Mouse (Mus musculus) kidney, postnatal 10 days (tissue): ENCODE measurements at regions not wholly inside any gene's neighbourhood (a gene's known extent, or its start where the extent isn't known, plus 50 kb on each side); places are given as distances from the start of the nearest gene placed in this dataset.
A peak's percentile ranks its signal among the peaks of the same experiment; 100 is the strongest.

Experiments
- DNase-seq: peaks from one replicate; pipeline ENCODE4 v3.0.0; 2021; ENCODE audit warnings: mixed read lengths

- DNase-seq: no peak
Measured at GRCm38 (mm10) chr19:60408436-60408835, 59.7 kb downstream of the Prlhr start.

GRCm38 (mm10) chr19:60399425-60399824 lies 68.7 kb downstream of the Prlhr start:
- no peak for DNase-seq

- peak; percentile 77 for DNase-seq
Measured at GRCm38 (mm10) chr19:60397666-60398065, 70.4 kb downstream of the Prlhr start.

GRCm38 (mm10) chr19:60396604-60397003 lies 71.5 kb downstream of the Prlhr start:
- no peak for DNase-seq

- DNase-seq: no peak
Measured at GRCm38 (mm10) chr19:60386563-60387241, 81.4 kb downstream of the Prlhr start.

- no peak for DNase-seq
Measured at GRCm38 (mm10) chr19:60384721-60385120, 83.4 kb downstream of the Prlhr start.

GRCm38 (mm10) chr19:60382661-60383060 lies 85.4 kb downstream of the Prlhr start:
- DNase-seq: no peak

- no peak for DNase-seq
Measured at GRCm38 (mm10) chr19:60379030-60379605, 89.0 kb downstream of the Prlhr start.

- DNase-seq: no peak
Measured at GRCm38 (mm10) chr19:60363988-60364599, 104.0 kb downstream of the Prlhr start.

GRCm38 (mm10) chr19:60344911-60345310 lies 118.4 kb upstream of the Fam204a start:
- DNase-seq: no peak

GRCm38 (mm10) chr19:60341485-60341884 lies 115.0 kb upstream of the Fam204a start:
- DNase-seq: peak; percentile 76

GRCm38 (mm10) chr19:60340234-60340633 lies 113.7 kb upstream of the Fam204a start:
- peak; percentile 14 for DNase-seq

- DNase-seq: peak; percentile 18
Measured at GRCm38 (mm10) chr19:60334521-60334920, 108.0 kb upstream of the Fam204a start.

- DNase-seq: no peak
Measured at GRCm38 (mm10) chr19:60328295-60328694, 101.8 kb upstream of the Fam204a start.

GRCm38 (mm10) chr19:60325612-60326011 lies 99.1 kb upstream of the Fam204a start:
- DNase-seq: no peak

GRCm38 (mm10) chr19:60325112-60325511 lies 98.6 kb upstream of the Fam204a start:
- no peak for DNase-seq

- peak; percentile 83 for DNase-seq
Measured at GRCm38 (mm10) chr19:60310591-60310990, 84.1 kb upstream of the Fam204a start.

GRCm38 (mm10) chr19:60302371-60302770 lies 75.9 kb upstream of the Fam204a start:
- no peak for DNase-seq

- DNase-seq: no peak
Measured at GRCm38 (mm10) chr19:60300891-60301290, 74.4 kb upstream of the Fam204a start.

- no peak for DNase-seq
Measured at GRCm38 (mm10) chr19:60290244-60290643, 63.7 kb upstream of the Fam204a start.

- no peak for DNase-seq
Measured at GRCm38 (mm10) chr19:60286810-60287396, 60.4 kb upstream of the Fam204a start.

- DNase-seq: no peak
Measured at GRCm38 (mm10) chr19:60284901-60285300, 58.4 kb upstream of the Fam204a start.
